Mouse (Mus musculus): ENCODE measurements at regions not wholly inside any gene's neighbourhood (a gene's known extent, or its start where the extent isn't known, plus 50 kb on each side); places are given as distances from the start of the nearest gene placed in this dataset.

- no peak for DNase-seq (ENCODE audit: low spot score in 2 of 2)
Observed at GRCm38 (mm10) chr3:150493433-150494045, 944.1 kb upstream of the Adgrl4 start.

DNA sequence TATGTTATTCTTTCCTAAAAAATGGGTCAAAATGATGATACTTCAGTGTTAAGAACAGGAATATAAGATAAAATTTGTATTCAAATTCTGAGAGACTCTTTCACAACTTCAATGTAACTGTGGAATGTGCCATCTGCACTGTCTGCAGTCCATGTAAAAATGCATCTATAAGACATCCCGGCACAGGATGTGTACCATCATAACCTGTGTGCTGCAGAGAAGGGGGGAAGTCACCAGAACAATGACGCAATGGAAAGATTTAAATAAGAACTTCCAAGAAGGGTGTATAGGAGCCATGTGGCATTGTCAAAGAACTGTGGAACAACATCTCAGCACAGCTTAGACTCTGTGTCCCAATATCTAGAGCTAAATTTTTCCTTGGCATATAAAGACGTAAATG is 906.7 kb upstream of the Adgrl4 start:
- no peak for DNase-seq (ENCODE audit: low spot score in 2 of 2)

DNA sequence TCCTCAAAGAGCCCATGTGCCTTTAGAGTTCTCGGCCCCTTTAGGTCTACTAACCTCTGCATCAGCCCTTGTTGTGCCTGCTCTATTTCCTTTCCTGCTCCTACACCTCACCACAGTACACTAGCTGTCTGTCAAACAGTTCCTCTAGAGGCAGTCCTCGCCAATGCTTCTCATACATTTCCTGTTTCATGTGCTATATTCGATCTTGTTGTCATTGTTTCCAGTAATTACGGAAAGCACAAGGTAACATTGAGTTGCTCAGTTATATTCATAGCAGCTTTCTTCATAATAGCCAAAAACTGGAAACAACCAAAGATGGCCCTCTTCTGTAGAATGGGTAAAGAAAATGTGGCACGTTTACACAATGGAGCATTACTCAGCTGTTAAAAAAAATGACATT is 894.6 kb upstream of the Adgrl4 start:
- no peak for DNase-seq (ENCODE audit: low spot score in 2 of 2)

GRCm38 (mm10) chr3:150588474-150588873 is 849.2 kb upstream of the Adgrl4 start:
- DNase-seq (ENCODE audit: low spot score in 2 of 2), result no peak

DNA sequence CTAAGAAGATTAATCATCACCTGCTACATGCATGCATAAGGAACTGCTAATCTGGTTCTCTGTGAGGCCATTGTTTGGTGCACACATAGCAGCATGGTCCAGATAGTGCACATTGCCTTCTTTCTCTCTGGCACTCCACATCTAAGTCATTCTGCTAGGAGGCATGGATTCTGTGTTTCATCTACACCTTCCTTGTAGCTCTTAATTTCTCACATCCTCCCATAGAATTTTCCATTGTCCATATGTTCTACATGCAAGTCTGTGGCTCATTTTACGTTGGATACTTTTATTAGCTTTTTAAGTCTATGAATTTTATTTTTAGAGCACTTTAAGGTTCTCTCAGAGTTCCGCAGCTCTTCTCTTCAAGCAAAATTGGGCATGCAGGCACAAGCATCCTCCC is 846.7 kb upstream of the Adgrl4 start:
- no peak for DNase-seq (ENCODE audit: low spot score in 2 of 2)

GRCm38 (mm10) chr3:150603400-150604095 is 834.1 kb upstream of the Adgrl4 start:
- no peak for DNase-seq (ENCODE audit: low spot score in 2 of 2)

DNA sequence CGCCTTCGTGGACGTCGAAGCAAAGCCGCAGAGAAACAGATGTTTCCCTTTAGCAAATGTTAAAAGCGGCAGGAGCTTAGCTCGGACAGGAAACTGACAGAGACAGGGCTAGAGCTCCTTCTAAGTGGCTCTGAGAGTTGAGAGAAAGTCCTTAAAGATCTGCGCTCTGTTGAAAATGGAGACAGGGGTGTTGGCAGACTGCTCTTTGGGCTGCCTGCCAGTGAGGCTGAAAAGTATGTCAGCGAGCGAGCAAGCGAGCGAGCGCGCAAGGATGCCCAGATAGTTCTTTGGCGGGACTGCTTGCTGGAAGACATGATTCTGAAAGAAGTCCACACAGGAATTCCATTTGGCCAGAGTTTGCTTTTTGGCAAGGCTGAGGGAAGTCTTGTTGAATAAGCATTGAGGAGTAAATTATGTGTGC is 827.0 kb upstream of the Adgrl4 start:
- DNase-seq (ENCODE audit: low spot score in 2 of 2), result peak; percentile 75 to 79

DNA sequence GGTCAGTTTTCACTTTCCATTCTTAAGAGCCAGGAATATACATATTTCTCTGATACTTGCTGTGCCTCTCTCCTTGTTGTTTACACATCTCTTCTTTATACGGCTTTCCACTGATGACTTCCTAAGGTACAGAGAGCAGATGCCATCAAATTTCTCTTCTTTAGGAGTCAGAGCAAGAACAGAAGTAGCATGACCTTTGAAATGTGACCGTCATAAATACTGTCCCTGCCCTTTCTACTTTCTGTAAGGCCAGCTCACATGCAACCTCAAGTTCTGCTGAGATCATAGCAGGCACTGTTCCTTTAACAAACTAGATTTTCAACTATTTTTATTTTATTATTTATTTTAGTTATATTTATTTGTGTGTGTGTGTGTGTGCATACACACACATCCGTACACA is 800.1 kb upstream of the Adgrl4 start:
- no peak for DNase-seq (ENCODE audit: low spot score in 2 of 2)

DNA sequence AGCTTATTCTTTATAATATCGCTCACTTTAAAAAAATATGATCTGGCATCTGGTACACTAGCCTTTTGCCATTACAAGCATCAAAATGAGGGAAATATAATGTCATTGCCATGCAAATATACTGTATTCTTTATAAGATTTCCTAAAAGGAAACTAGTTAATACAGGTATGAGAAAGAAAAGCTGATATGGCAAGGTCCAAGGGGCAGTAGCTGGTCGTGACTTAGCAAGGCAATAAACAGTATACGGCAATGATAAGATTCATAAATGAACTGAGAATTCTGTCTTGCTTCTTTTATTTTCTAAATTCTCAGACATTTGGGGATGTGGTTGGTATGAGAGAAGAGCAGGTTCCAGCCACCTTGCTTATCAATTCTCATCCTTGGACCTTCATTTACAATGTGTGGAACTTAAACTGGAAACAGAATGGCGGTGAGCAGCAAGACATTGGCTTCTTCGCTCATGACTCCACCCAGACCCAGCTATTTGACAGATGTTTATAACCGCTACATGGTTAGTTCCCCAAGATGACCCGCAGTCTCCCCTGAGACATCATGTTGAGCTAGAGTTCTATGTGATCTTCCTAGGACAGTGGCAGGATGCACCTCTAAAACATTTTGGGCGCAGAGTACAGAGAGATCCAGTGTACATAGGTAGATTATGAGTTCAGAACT is 797.5 kb upstream of the Adgrl4 start:
- no peak for DNase-seq (ENCODE audit: low spot score in 2 of 2)

DNA sequence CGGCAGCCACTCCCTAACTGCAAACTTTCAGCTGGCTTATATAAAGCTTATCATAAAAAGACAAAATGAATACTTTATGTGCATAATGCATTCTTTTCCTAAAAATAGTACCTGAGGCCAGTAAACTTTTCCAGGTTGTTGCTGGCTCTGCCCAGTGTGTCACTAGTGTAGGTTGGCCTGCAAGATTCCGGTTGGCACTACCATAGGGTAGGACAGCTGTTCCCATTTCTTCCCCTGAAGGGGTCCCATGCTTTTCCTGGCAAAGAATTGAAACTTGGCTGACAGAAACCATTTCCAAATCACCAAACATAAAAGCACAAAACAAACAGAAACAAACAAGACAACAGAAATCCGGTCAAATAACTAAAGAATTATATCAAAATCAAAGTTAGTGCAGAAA is 789.6 kb upstream of the Adgrl4 start:
- DNase-seq (ENCODE audit: low spot score in 2 of 2), result no peak

DNA sequence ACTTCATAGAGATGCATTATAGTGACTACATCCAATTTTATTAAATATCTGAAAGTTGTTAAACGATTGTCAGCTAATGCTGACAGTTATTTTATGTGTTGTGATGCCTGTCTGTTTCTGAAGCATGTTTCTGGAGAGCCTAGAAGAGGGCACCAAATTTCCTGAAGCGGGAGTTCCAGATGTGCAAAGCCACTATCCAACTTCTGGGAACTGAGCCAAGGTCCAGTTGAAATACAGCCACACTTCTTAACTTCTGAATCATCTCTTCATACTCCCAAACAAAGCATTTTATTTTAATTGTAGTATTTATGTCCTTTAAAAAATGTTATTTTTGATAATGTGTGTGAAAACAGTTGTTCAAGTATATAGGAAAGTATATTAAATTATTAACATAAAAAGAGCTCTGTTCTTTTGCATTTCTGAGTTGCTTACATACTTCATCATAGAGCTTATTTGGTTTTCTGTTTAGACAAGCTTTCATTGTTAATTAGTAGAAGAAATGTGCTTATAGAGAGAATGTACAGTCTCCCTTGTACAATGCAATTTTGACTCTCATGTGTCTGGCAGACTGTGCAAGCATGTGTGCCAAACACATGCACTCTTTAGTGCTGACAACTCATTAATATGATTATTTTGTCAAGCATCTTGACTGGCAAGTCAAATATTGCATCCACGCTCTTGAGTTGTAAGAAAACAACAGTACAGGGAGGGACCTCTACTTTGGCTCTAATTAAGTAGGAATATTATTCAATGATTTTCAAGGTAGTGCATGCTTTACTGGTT is 787.7 kb upstream of the Adgrl4 start:
- DNase-seq (ENCODE audit: low spot score in 2 of 2), result no peak

DNA sequence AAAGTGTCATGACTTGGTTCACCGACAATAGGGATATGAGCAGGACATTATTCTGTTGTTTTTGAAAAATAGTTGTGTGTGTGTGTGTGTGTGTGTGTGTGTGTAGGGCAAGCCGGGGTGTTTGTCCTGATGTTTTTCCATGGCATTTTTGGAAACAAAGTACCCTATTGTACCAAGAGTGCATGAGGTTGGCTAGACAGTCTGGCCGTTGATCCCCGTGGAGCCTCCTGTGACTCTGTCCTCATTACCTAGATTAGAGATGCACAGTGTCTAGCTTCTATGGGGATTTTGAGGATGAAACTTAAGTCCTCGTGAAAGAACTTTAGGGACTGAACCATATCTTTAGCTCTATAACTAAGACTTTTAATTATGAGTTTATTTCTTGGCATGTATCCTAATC is 741.9 kb upstream of the Adgrl4 start:
- DNase-seq (ENCODE audit: low spot score in 2 of 2), result no peak

GRCm38 (mm10) chr3:150699990-150700389 is 737.7 kb upstream of the Adgrl4 start:
- DNase-seq (ENCODE audit: low spot score in 2 of 2), result no peak
